Comparison of ENCODE assay signal across 22 mouse cellular contexts in the genomic region with DNA sequence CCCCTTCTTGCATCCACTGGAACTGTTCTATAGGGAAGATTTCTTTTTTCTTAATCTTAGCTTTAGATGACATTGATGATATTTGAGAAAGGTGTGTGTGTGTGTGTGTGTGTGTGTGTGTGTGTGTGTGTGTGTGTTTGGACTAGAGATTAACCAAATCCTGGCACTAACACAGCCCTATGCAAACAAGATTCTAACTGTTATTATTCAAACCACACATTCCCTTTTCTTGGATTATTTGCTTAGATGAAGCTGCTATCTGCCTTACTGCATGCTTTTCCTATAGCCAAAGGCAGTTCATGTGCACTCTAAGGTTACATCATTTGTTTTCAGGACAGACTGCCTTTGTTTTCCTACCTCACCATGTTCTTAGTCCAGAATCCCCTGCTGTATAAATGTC. TPM values are rescaled to one million over a fixed set of nuclear protein-coding genes. Genes with fewer than 3 reads are reported as not detected.
A peak's percentile ranks its signal among the peaks of the same experiment; 100 is the strongest.
DNase-seq lines count a peak whose midpoint lies in the region; ATAC-seq and TF ChIP-seq lines count a peak whose summit lies in the region.
"Had no signal": no experiment of that assay in that cellular context is flagged by ENCODE, and none has a peak within 500 bp of the region (broad histone marks: within the 10 kb centered on the region; RNA-seq: fewer than 3 reads in every experiment).

No protein-coding gene starts in this region.

- DNase-seq in embryonic facial prominence, embryonic 11.5 days (ENCODE audit: low spot score): peak; percentile 13
- no peak for DNase-seq in embryonic facial prominence, embryonic 10.5 days (ENCODE audit: low spot score)
- peak; percentile 18 for DNase-seq in 3T3-L1 (ENCODE audit: low read depth, low spot score)
- DNase-seq in brain, embryonic 14.5 days (ENCODE audit: low read depth): peak; percentile 10
- no peak for DNase-seq in left cerebral cortex, postnatal 10 days (ENCODE audit: extremely low spot score in 1 of 2, low spot score in 2 of 2)
- DNase-seq in lung, postnatal 10 days: no peak
- DNase-seq: adrenal gland, adult 8-10 months; adrenal gland, postnatal 14 days; adrenal gland, postnatal 36 days; cerebellum, adult 11 months; cerebellum, adult 18-20 months; cerebellum, adult 8-10 months; cerebellum, adult 9-11 months; cerebellum, postnatal 14 days; cerebellum, postnatal 36 days; embryo, embryonic 11 days had no signal

- ATAC-seq in embryonic facial prominence, embryonic 11.5 days (replicated peaks; ENCODE audit: insufficient number of reproducible peaks, low FRiP score, low TSS enrichment, low read depth): no peak
- ATAC-seq: activated CD4-positive, CD25-positive, alpha-beta regulatory T cell, adult 4 months; forebrain, embryonic 14.5 days; forebrain, embryonic 16.5 days; Patski had no signal

- no peak overlapping the region for H3K4me3 ChIP-seq in embryonic facial prominence, embryonic 11.5 days (ENCODE audit: low read depth, low read length)
- H3K4me3 ChIP-seq in embryonic facial prominence, embryonic 10.5 days: no peak overlapping the region
- H3K4me3 ChIP-seq: embryonic facial prominence, embryonic 13.5 days had no signal

- no peak for TF ChIP-seq CTCF in brain, embryonic 14.5 days (IDR thresholded peaks at IDR 0.05; ENCODE audit: borderline replicate concordance, extremely low read depth, insufficient read depth, insufficient read length)

- H3K9ac ChIP-seq in embryonic facial prominence, embryonic 11.5 days (replicated peaks; ENCODE audit: low read length): no peak overlapping the region
- H3K9ac ChIP-seq: embryonic facial prominence, embryonic 13.5 days had no signal

- no peak for TF ChIP-seq POLR2A in brain, embryonic 14.5 days (IDR thresholded peaks at IDR 0.05; ENCODE audit: borderline replicate concordance, extremely low read depth, insufficient read depth, insufficient read length, poor library complexity, severe bottlenecking)

- H3K27ac ChIP-seq in embryonic facial prominence, embryonic 11.5 days (replicated peaks; ENCODE audit: low read depth, low read length): no peak overlapping the region
- H3K27ac ChIP-seq in embryonic facial prominence, embryonic 10.5 days (replicated peaks): no peak overlapping the region
- H3K27ac ChIP-seq: embryonic facial prominence, embryonic 13.5 days had no signal

- no peaks in the 10 kb centered on the region for H3K36me3 ChIP-seq in embryonic facial prominence, embryonic 11.5 days (replicated peaks; ENCODE audit: control insufficient read depth, insufficient read depth, low read depth, low read length)
- H3K36me3 ChIP-seq in embryonic facial prominence, embryonic 10.5 days (replicated peaks): no peaks in the 10 kb centered on the region
- H3K36me3 ChIP-seq: embryonic facial prominence, embryonic 13.5 days had no signal

- H3K4me1 ChIP-seq in embryonic facial prominence, embryonic 11.5 days (ENCODE audit: control insufficient read depth, insufficient read depth, low read length): no peaks in the 10 kb centered on the region
- peaks cover 5% of the 10 kb centered on the region; the same call in 1 of the 2 replicates for H3K4me1 ChIP-seq in embryonic facial prominence, embryonic 10.5 days

- no peaks in the 10 kb centered on the region for H3K9me3 ChIP-seq in embryonic facial prominence, embryonic 11.5 days (replicated peaks; ENCODE audit: control insufficient read depth, low read length)
- no peaks in the 10 kb centered on the region for H3K9me3 ChIP-seq in embryonic facial prominence, embryonic 10.5 days
- H3K9me3 ChIP-seq: embryonic facial prominence, embryonic 13.5 days had no signal

- intact Hi-C loops in left cerebral cortex, postnatal 10 days (cut with DNase I): no loop called here

- no peak overlapping the region for H3K4me2 ChIP-seq in embryonic facial prominence, embryonic 11.5 days (ENCODE audit: low read depth, low read length)
- H3K4me2 ChIP-seq: embryonic facial prominence, embryonic 13.5 days had no signal

- no peaks in the 10 kb centered on the region for H3K27me3 ChIP-seq in embryonic facial prominence, embryonic 11.5 days (ENCODE audit: control insufficient read depth, insufficient read depth, low read length)
- H3K27me3 ChIP-seq in embryonic facial prominence, embryonic 10.5 days (replicated peaks; ENCODE audit: low read depth, poor library complexity, severe bottlenecking): no peaks in the 10 kb centered on the region
- H3K27me3 ChIP-seq: embryonic facial prominence, embryonic 13.5 days; Patski had no signal

RNA-seq across cellular contexts. Expression of gene Adgrg6, which starts 25.7 kb away (rescaled TPM):
- polyA plus RNA-seq in embryonic facial prominence, embryonic 11.5 days (2014; fragmentation: Nextera tagmentation; extraction: Ambion mirVana): 1.4 and 3.5 TPM in 2 replicates
- polyA plus RNA-seq in embryonic facial prominence, embryonic 10.5 days (2016; fragmentation: Nextera tagmentation; extraction: Ambion mirVana): 0.53 and 0.79 TPM in 2 replicates
- 0.71 and 2.5 TPM in 2 replicates for polyA plus RNA-seq in brain, embryonic 14.5 days (2012; rRNA removed)
- 1 to 10 TPM; 3.3 to 4.7 TPM for total RNA-seq in left cerebral cortex, postnatal 10 days (2021)
- total RNA-seq: MEL had no signal
- polyA plus RNA-seq: activated CD4-positive, CD25-positive, alpha-beta regulatory T cell, adult 4 months had no signal

Comparison
In these comparisons a context has a peak if more than half of its experiments do, and no peak if none do; other contexts are left out.
1. DNase-seq: peak in embryonic facial prominence, embryonic 11.5 days (single experiment), 3T3-L1 (single experiment) and brain, embryonic 14.5 days (single experiment); none in embryonic facial prominence, embryonic 10.5 days (single experiment), left cerebral cortex, postnatal 10 days (0 of 2) and lung, postnatal 10 days (single experiment).